Mouse (Mus musculus) testis, adult 2 months (tissue): Measurements from ENCODE around the gene Iqcg.

Source experiments
- CTCF ChIP-seq: fragments of 200-500 bp; IDR thresholded peaks from 2 replicates; pipeline ENCODE4 v1.5.1; 2012; ENCODE audit warnings: low read depth, mild to moderate bottlenecking, inconsistent platforms, low read length, moderate library complexity; ENCODE audit not compliant: control insufficient read depth, insufficient read depth, insufficient replicate concordance
- POLR2A ChIP-seq: fragments of 200-500 bp; IDR thresholded peaks from 2 replicates; pipeline ENCODE4 v1.6.1; 2012; ENCODE audit warnings: low read depth, mild to moderate bottlenecking, inconsistent platforms, low read length, moderate library complexity; ENCODE audit not compliant: control insufficient read depth

DNA sequence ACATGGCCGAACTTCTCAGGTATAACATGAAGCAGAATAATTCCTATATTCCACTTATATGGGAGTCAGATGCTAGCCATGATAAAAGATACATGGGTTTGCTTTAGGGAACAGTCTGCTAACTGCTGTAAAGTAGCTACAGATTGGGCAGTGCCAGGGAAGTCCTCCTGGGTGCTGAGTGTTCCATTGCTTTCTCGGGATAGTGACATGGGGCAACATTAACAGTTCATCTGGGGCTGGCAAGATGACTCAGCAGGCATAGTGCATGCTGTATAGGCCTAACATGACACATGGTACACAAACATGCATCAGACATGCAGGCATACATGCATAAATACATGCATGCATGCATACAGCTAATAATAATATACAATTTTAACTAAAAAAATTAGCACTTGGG, 28.0 kb upstream of the Iqcg start:
- no peak for TF ChIP-seq POLR2A
- no peak for TF ChIP-seq CTCF
